Mouse (Mus musculus) T-cell, adult 2 months (primary cell): ENCODE data around the gene Myo15b.

Experiments used
- DNase-seq: peaks from one replicate; pipeline ENCODE4 v3.0.0; 2022; ENCODE audit warnings: low spot score

The Myo15b gene

GRCm38 (mm10) chr11:115902831-115903230 lies 44.6 kb downstream of the Myo15b start:
- no peak for DNase-seq

GRCm38 (mm10) chr11:115903384-115904230 lies 45.4 kb downstream of the Myo15b start:
- DNase-seq = no peak

GRCm38 (mm10) chr11:115904231-115904955 lies 46.2 kb downstream of the Myo15b start:
- no peak for DNase-seq

- no peak for DNase-seq
Measured at GRCm38 (mm10) chr11:115904956-115905790, 47.0 kb downstream of the Myo15b start.

GRCm38 (mm10) chr11:115906116-115906515 lies 47.9 kb downstream of the Myo15b start:
- no peak for DNase-seq

GRCm38 (mm10) chr11:115906521-115906920 lies 48.3 kb downstream of the Myo15b start:
- no peak for DNase-seq

GRCm38 (mm10) chr11:115911134-115911561 lies 52.9 kb downstream of the Myo15b start:
- no peak for DNase-seq

- no peak for DNase-seq
Measured at GRCm38 (mm10) chr11:115911632-115912376, 53.6 kb downstream of the Myo15b start, which contains the start of gene Smim6. TSS of gene Smim6 (plus strand) at chr11:115912017.

GRCm38 (mm10) chr11:115916579-115916978 lies 58.4 kb downstream of the Myo15b start:
- DNase-seq = no peak

GRCm38 (mm10) chr11:115918637-115919036 lies 60.4 kb downstream of the Myo15b start:
- no peak for DNase-seq

GRCm38 (mm10) chr11:115919073-115919472 lies 60.9 kb downstream of the Myo15b start:
- DNase-seq = no peak

- peak; percentile 36 for DNase-seq
Measured at GRCm38 (mm10) chr11:115920110-115920818, 62.1 kb downstream of the Myo15b start.

- DNase-seq = no peak
Measured at GRCm38 (mm10) chr11:115921986-115922385, 63.8 kb downstream of the Myo15b start.

- no peak for DNase-seq
Measured at GRCm38 (mm10) chr11:115929031-115929430, 70.8 kb downstream of the Myo15b start.

GRCm38 (mm10) chr11:115929818-115930217 lies 71.6 kb downstream of the Myo15b start:
- DNase-seq = no peak

- no peak for DNase-seq
Measured at GRCm38 (mm10) chr11:115931235-115931634, 73.0 kb downstream of the Myo15b start.

GRCm38 (mm10) chr11:115933108-115933746 lies 75.0 kb downstream of the Myo15b start, which contains the start of the genes Sap30bp and Recql5:
TSS of gene Sap30bp (plus strand) at chr11:115933282.
TSS of gene Recql5 (minus strand) at chr11:115933477.
- DNase-seq = peak; percentile 98

- no peak for DNase-seq
Measured at GRCm38 (mm10) chr11:115933747-115934110, 75.5 kb downstream of the Myo15b start.

- DNase-seq = peak; percentile 66
Measured at GRCm38 (mm10) chr11:115939690-115940329, 81.6 kb downstream of the Myo15b start.

GRCm38 (mm10) chr11:115941980-115942379 lies 83.8 kb downstream of the Myo15b start:
- no peak for DNase-seq
